ENCODE assay signal across 9 mouse cellular contexts in the genomic region with DNA sequence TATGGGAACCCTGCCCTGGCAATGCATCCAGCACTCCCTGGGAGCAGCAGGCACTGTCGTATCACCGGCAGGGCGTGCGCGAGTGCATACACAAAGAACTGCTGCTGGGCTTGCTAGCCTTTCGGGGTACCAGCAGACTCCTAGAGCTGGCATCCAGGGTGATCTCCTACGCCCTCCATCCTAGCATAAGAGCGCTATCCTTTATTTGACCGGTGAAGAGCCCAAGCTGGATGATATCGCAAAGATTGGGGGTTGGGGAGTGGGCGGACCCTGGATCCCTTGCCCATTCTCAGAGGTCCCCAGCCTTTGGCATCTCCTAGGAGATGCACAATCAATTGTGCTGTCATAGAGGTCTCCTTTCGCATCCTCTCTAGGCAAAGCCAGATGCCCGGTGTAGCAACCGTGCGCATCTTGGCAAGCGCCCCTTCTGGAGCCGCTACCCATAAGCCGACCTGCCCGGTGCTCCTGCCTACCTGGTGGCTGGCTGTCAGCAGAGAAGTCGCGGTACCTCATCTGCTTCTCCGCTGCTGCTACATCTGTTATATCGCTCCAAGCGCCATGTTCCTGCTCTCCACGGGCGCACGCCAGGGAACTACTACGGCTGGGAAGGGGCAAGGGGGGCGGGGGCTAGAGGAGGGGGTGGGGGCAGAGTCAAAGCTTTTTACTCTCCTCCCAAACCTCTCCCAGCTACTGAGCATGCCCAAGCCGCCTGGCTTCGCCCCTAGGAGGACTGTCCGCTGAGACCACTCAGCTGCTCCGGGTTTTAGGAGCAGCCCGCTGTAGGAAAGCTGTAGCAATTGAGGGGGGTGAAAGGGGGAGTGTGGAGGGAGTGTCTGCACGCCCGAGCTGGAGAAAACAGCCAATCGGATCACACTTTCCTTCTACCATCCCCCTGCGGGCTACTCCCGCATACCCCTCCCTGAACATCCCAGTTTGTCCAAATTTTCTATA. TPM values are rescaled to one million over a fixed set of nuclear protein-coding genes. Genes with fewer than 3 reads are reported as not detected.
DNase-seq lines count a peak whose midpoint lies in the region; ATAC-seq and TF ChIP-seq lines count a peak whose summit lies in the region.
"Had no signal": no experiment of that assay in that cellular context is flagged by ENCODE, and none has a peak within 500 bp of the region (broad histone marks: within the 10 kb centered on the region; RNA-seq: fewer than 3 reads in every experiment).

A gene (minus strand): TSS at position 787 of the 951 bp plus-strand sequence.

- DNase-seq in 3134 (ENCODE audit: extremely low read depth, insufficient read length, low spot score) (peak; percentile 2), ZHBTc4 (ENCODE audit: low read depth, low spot score) (peak; percentile 73)
- peak; percentile 90 for DNase-seq in hindbrain, embryonic 10.5 days (ENCODE audit: low spot score)
- DNase-seq in left cerebral cortex, adult 9 months (ENCODE audit: low spot score in 2 of 2), result peak; percentile 76 to 81
- peak; percentile 96 for DNase-seq in midbrain, postnatal 0 days (ENCODE audit: low spot score)
- DNase-seq in testis, postnatal 10 days (ENCODE audit: low spot score), result peak; percentile 45

- peak within 1 kb of the TSS; percentile 58 for H3K9ac ChIP-seq in embryonic facial prominence, embryonic 12.5 days
- peak within 1 kb of the TSS; percentile 90 for H3K9ac ChIP-seq in midbrain, postnatal 0 days (replicated peaks; ENCODE audit: low read length, poor library complexity, severe bottlenecking)

- H3K4me2 ChIP-seq in embryonic facial prominence, embryonic 12.5 days (replicated peaks), result peak within 1 kb of the TSS; percentile 75
- H3K4me2 ChIP-seq in midbrain, postnatal 0 days (ENCODE audit: low read depth, low read length, poor library complexity, severe bottlenecking), result peak within 1 kb of the TSS; percentile 62

- 0 out of 2 replicates have a peak within 1 kb of the TSS, but pooled peaks have one; percentile 54 for H3K27ac ChIP-seq in embryonic facial prominence, embryonic 12.5 days
- peak within 1 kb of the TSS; percentile 84 for H3K27ac ChIP-seq in hindbrain, embryonic 10.5 days
- peak within 1 kb of the TSS; percentile 91 for H3K27ac ChIP-seq in midbrain, postnatal 0 days (ENCODE audit: low read depth, low read length)

- under 1% methylated on average over 39 of the region's 39 CpGs for whole genome bisulfite sequencing in embryonic facial prominence, embryonic 12.5 days
- WGBS in hindbrain, embryonic 10.5 days, result under 1% methylated on average over 39 of the region's 39 CpGs
- WGBS in midbrain, postnatal 0 days, result under 1% methylated on average over 39 of the region's 39 CpGs

- no peaks in the 10 kb centered on the region for H3K27me3 ChIP-seq in embryonic facial prominence, embryonic 12.5 days
- H3K27me3 ChIP-seq in hindbrain, embryonic 10.5 days (ENCODE audit: insufficient read depth, poor library complexity, severe bottlenecking), result peaks cover 9% of the 10 kb centered on the region; the same call in 1 of the 2 replicates
- no peaks in the 10 kb centered on the region for H3K27me3 ChIP-seq in midbrain, postnatal 0 days (ENCODE audit: insufficient read depth, low read length)

- peak; percentile 98 for ATAC-seq in embryonic facial prominence, embryonic 12.5 days (ENCODE audit: insufficient number of reproducible peaks, insufficient read depth, low FRiP score, low TSS enrichment)
- peak; percentile 98 for ATAC-seq in midbrain, postnatal 0 days (ENCODE audit: low FRiP score)
- no peak for ATAC-seq in megakaryocyte, adult 5-6 weeks (ENCODE audit: poor library complexity, severe bottlenecking)

- H3K36me3 ChIP-seq in embryonic facial prominence, embryonic 12.5 days, result no peaks in the 10 kb centered on the region
- H3K36me3 ChIP-seq in hindbrain, embryonic 10.5 days, result no peaks in the 10 kb centered on the region
- no peaks in the 10 kb centered on the region for H3K36me3 ChIP-seq in midbrain, postnatal 0 days (ENCODE audit: insufficient read depth, low read length)

- H3K9me3 ChIP-seq in embryonic facial prominence, embryonic 12.5 days, result no peaks in the 10 kb centered on the region
- no peaks in the 10 kb centered on the region for H3K9me3 ChIP-seq in hindbrain, embryonic 10.5 days
- no peaks in the 10 kb centered on the region for H3K9me3 ChIP-seq in midbrain, postnatal 0 days (ENCODE audit: low read length)

- peak; percentile 45 for TF ChIP-seq CTCF in midbrain, postnatal 0 days (IDR thresholded peaks at IDR 0.05)

- H3K4me1 ChIP-seq in embryonic facial prominence, embryonic 12.5 days, result peaks cover 4% of the 10 kb centered on the region; the same call in 1 of the 2 replicates
- peaks cover 6% of the 10 kb centered on the region; the same call in 1 of the 2 replicates for H3K4me1 ChIP-seq in hindbrain, embryonic 10.5 days (replicated peaks)
- H3K4me1 ChIP-seq in midbrain, postnatal 0 days (ENCODE audit: insufficient read depth, low read length), result peaks cover 8% of the 10 kb centered on the region; the same call in 1 of the 2 replicates

- peak within 1 kb of the TSS; percentile 54 for H3K4me3 ChIP-seq in embryonic facial prominence, embryonic 12.5 days
- peak within 1 kb of the TSS; percentile 70 for H3K4me3 ChIP-seq in hindbrain, embryonic 10.5 days
- H3K4me3 ChIP-seq in midbrain, postnatal 0 days (ENCODE audit: low read depth, low read length), result peak within 1 kb of the TSS; percentile 71

RNA-seq across cellular contexts. Expression of the gene that starts here (rescaled TPM):
- 4.5 and 4.7 TPM in 2 replicates for polyA plus RNA-seq in embryonic facial prominence, embryonic 12.5 days (2016; fragmentation: Nextera tagmentation; extraction: Ambion mirVana)
- polyA plus RNA-seq in hindbrain, embryonic 10.5 days (2016; fragmentation: Nextera tagmentation; extraction: Ambion mirVana), result 3.4 and 10.8 TPM in 2 replicates
- 28.7 and 29.6 TPM in 2 replicates for total RNA-seq in midbrain, postnatal 0 days (2014; rRNA removed)
- 20.6 and 21.2 TPM in 2 replicates for polyA plus RNA-seq in midbrain, postnatal 0 days (2015; fragmentation: Nextera tagmentation; extraction: Ambion mirVana)
- total RNA-seq in megakaryocyte, adult 5-6 weeks (2015), result not detected in 2 replicates
- total RNA-seq in megakaryocyte, adult 5-6 weeks (2017), result not detected in 2 replicates
- polyA plus RNA-seq: spleen, adult 2 months had no signal

Comparison
In these comparisons a context has a peak if more than half of its experiments do, and no peak if none do; other contexts are left out.
1. RNA of the gene that starts here (total RNA-seq): 28.7 to 29.6 TPM in midbrain, postnatal 0 days; not detected in megakaryocyte, adult 5-6 weeks; every median in the first group is over 10 times any median in the second.
2. DNase-seq: peak in every context shown above with its lines; median percentile 96 in midbrain, postnatal 0 days; 90 in hindbrain, embryonic 10.5 days; 78 in left cerebral cortex, adult 9 months; 73 in ZHBTc4; 45 in testis, postnatal 10 days; 2 in 3134.
3. Peak in every context shown above with its lines, with median percentiles within 50 percentile points of each other: H3K27ac ChIP-seq and H3K4me3 ChIP-seq.